Mouse (Mus musculus) limb, embryonic 14.5 days (tissue): ENCODE measurements around the gene Vipr1. TPM values are rescaled to one million over a fixed set of nuclear protein-coding genes. Genes with fewer than 3 reads are reported as not detected.

Experiments
- ATAC-seq: fragments of 200-750 bp; cut with Nextera tagmentation; 2 replicates; pipeline ENCODE4 v1.8.0; 2017; ENCODE audit warnings: low read depth, moderate number of reproducible peaks, moderate TSS enrichment; ENCODE audit not compliant: low FRiP score
- DNase-seq: peaks from one replicate; pipeline ENCODE4 v3.0.0-alpha.2; 2015; ENCODE audit warnings: low spot score
- H3K27ac ChIP-seq: fragments of 300-500 bp; sonication (generic); replicated peaks from 2 replicates; pipeline ENCODE4 v1.5.1; 2014; ENCODE audit warnings: low read depth, mild to moderate bottlenecking, low read length, moderate library complexity, mixed read lengths
- H3K27me3 ChIP-seq: fragments of 300-500 bp; sonication (generic); 2 replicates; pipeline ENCODE4 v1.6.1; 2014; ENCODE audit warnings: low read length, mixed read lengths; ENCODE audit not compliant: control insufficient read depth, insufficient read depth
- H3K36me3 ChIP-seq: fragments of 300-500 bp; sonication (generic); 2 replicates; pipeline ENCODE4 v1.6.1; 2014; ENCODE audit warnings: mild to moderate bottlenecking, low read length, moderate library complexity, mixed read lengths; ENCODE audit not compliant: control insufficient read depth, insufficient read depth
- H3K4me1 ChIP-seq: fragments of 300-500 bp; sonication (generic); 2 replicates; pipeline ENCODE4 v1.6.1; 2014; ENCODE audit warnings: antibody characterized with exemption, low read length, mixed read lengths; ENCODE audit not compliant: control insufficient read depth, insufficient read depth
- H3K4me2 ChIP-seq: fragments of 300-500 bp; sonication (generic); replicated peaks from 2 replicates; pipeline ENCODE4 v1.6.1; 2014; ENCODE audit warnings: low read depth, mild to moderate bottlenecking, low read length, moderate library complexity; ENCODE audit not compliant: severe bottlenecking
- H3K4me3 ChIP-seq: fragments of 300-500 bp; sonication (generic); replicated peaks from 2 replicates; pipeline ENCODE4 v1.5.1; 2014; ENCODE audit warnings: low read length
- H3K9ac ChIP-seq: fragments of 300-500 bp; sonication (generic); 2 replicates; pipeline ENCODE4 v1.6.1; 2014; ENCODE audit warnings: mild to moderate bottlenecking, low read depth, low read length, moderate library complexity; ENCODE audit not compliant: severe bottlenecking
- H3K9me3 ChIP-seq: fragments of 300-500 bp; sonication (generic); 2 replicates; pipeline ENCODE4 v1.6.1; 2016; ENCODE audit warnings: low read length; ENCODE audit not compliant: control insufficient read depth
- POLR2A ChIP-seq: fragments of 200-500 bp; IDR thresholded peaks from 2 replicates; pipeline ENCODE4 v1.8.0; 2012; ENCODE audit warnings: inconsistent platforms, mild to moderate bottlenecking, moderate library complexity, borderline replicate concordance; ENCODE audit not compliant: insufficient read depth, insufficient read length; ENCODE audit errors: extremely low read depth
- WGBS: fragments of 180-500 bp; shearing (Covaris S2); extraction: QIAGEN DNeasy Blood & Tissue Kit; methylation state at CpG from one replicate; pipeline ENCODE4 v1.1.7; 2014; 5-methylcytosine and 5-hydroxymethylcytosine counted together
- polyA plus RNA-seq, 2 experiments: library from polyadenylated mRNA; depleted of rRNA in 1 of 2; stranded (reverse) in 1 of 2; unstranded in 1 of 2; fragments of >200 nt; fragmentation: Nextera tagmentation in 1 of 2; extraction: Ambion mirVana in 1 of 2; gene quantifications; 2 replicates each; pipeline versions ENCODE4 v1.2.1 to v1.2.3; 2012 to 2014

Gene Vipr1
- polyA plus RNA-seq, 2 experiments = 0.45 to 0.47 TPM

DNA sequence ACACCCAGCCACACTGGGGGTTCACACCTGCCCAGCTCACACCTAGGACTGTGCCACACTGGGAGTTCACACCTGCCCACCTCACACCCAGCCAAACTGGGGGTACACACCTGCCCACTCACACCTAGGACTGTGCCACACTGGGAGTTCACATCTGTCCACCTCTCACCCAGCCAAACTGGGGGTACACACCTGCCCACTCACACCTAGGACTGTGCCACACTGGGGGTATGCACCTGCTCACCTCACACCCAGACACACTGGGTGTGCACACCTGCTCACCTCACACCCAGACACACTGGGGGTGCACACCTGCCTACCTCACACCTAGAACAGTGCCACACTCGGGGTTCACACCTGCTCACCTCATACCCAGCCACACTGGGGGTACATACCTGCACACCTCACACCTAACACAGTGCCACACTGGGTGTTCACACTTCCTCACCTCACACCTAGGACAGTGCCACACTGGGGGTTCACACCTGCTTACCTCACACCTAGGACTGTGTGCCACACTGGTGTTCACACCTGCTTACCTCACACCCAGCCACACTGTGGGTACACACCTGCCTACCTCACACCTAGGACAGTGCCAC is 35.9 kb upstream of the Vipr1 start:
- Histone ChIP-seq H3K36me3 (no peaks in the 10 kb centered on the region), H3K9ac (no peak overlapping the region), H3K27me3 (no peaks in the 10 kb centered on the region), H3K4me1 (no peaks in the 10 kb centered on the region), H3K4me3 (no peak overlapping the region), H3K27ac (no peak overlapping the region), H3K9me3 (no peaks in the 10 kb centered on the region), H3K4me2 (no peak overlapping the region)
- ATAC-seq (no peak), DNase-seq (no peak)
- no peak for TF ChIP-seq POLR2A
- 42% methylated on average over 1 of the region's 1 CpGs for WGBS

DNA sequence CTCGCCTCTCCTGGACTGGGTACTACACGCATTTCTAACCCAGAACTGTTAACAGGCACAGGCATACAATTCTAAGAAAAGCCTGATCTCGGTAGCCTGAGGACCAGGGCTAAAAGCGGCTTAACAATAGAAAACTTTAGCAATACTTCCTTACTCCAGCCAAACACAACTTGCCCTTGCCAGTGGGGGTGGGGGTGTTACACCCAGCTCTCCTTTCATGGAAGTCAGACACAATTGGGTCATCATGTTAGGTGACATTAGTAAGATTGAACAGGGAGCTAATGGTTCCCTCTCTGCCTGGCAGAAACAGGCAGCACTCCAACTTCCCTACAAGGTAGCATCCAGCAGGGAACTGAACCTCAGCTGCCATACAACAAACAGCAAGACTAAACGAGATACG is 33.1 kb upstream of the Vipr1 start:
- H3K36me3 ChIP-seq = no peaks in the 10 kb centered on the region
- ATAC-seq = no peak
- DNase-seq = no peak
- no peaks in the 10 kb centered on the region for H3K9me3 ChIP-seq
- no peaks in the 10 kb centered on the region for H3K27me3 ChIP-seq
- H3K4me1 ChIP-seq = no peaks in the 10 kb centered on the region
- WGBS = 71% methylated on average over 6 of the region's 6 CpGs
- TF ChIP-seq POLR2A = no peak
- no peak overlapping the region for H3K9ac ChIP-seq
- no peak overlapping the region for H3K4me3 ChIP-seq
- no peak overlapping the region for H3K27ac ChIP-seq
- no peak overlapping the region for H3K4me2 ChIP-seq

GRCm38 (mm10) chr9:121613192-121613591 is 29.3 kb upstream of the Vipr1 start:
- no peaks in the 10 kb centered on the region for H3K27me3 ChIP-seq
- DNase-seq (no peak), ATAC-seq (no peak)
- H3K4me3 ChIP-seq = no peak overlapping the region
- H3K9ac ChIP-seq = no peak overlapping the region
- no peak overlapping the region for H3K27ac ChIP-seq
- no peak for TF ChIP-seq POLR2A
- no peaks in the 10 kb centered on the region for H3K9me3 ChIP-seq
- H3K4me2 ChIP-seq = no peak overlapping the region
- no peaks in the 10 kb centered on the region for H3K36me3 ChIP-seq
- WGBS = 55% methylated on average over 5 of the region's 5 CpGs
- no peaks in the 10 kb centered on the region for H3K4me1 ChIP-seq

DNA sequence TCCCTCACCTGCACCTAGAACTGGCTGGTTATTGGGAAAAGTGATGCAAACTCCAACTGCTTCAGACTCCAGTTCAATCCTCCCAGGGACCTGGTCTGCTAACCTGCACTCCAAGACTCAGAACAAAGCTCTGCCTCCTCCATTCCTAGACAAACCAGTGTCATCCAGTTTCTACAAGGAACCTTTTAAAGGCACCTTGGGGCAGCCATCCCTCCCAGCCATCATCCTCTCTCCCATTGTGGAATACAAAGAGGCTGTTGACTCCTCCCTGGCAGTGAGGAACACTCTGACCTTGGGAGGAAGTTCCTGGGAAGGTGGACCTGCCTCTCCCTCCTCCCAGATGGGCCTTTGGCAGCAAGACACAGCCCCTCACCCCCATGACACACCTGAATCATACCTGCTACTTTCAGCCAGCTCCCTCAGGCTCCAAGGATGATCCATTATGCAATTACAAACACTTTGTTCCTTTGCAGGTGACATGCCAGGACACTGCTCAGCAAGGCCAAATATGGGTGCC is 28.2 kb upstream of the Vipr1 start:
- Histone ChIP-seq H3K4me3 (no peak overlapping the region), H3K27ac (no peak overlapping the region), H3K4me1 (0 out of 2 replicates have a peak, but pooled peaks cover 3% of the 10 kb centered on the region), H3K9me3 (no peaks in the 10 kb centered on the region), H3K9ac (no peak overlapping the region), H3K36me3 (no peaks in the 10 kb centered on the region), H3K4me2 (no peak overlapping the region), H3K27me3 (no peaks in the 10 kb centered on the region)
- TF ChIP-seq POLR2A = no peak
- ATAC-seq (no peak), DNase-seq (no peak)

DNA sequence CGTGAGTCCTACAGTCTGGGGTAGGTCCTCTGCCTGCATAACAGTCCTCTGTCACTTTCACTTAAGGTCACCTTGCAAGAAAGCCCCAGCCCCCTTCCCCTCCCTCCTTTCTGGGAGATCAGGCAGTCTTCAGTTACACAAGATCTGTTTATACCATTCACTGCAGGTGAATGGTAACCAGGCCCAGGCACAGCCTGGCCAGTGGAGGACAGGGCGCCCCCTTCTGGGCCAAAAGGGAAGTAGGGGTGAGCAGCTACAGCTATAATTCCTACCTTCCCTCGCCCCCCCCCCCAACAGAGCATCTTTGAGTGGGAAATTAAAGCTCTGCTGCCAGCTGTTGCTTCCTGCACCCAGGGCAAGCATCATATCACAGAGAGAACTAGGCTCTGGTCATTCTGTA is 26.0 kb upstream of the Vipr1 start:
- no peaks in the 10 kb centered on the region for H3K27me3 ChIP-seq
- H3K4me2 ChIP-seq = no peak overlapping the region
- no peak for DNase-seq
- H3K36me3 ChIP-seq = no peaks in the 10 kb centered on the region
- ATAC-seq = no peak
- no peak for TF ChIP-seq POLR2A
- no peak overlapping the region for H3K9ac ChIP-seq
- no peak overlapping the region for H3K4me3 ChIP-seq
- no peak overlapping the region for H3K27ac ChIP-seq
- H3K9me3 ChIP-seq = no peaks in the 10 kb centered on the region
- 61% methylated on average over 3 of the region's 3 CpGs for WGBS
- 0 out of 2 replicates have a peak, but pooled peaks cover 6% of the 10 kb centered on the region for H3K4me1 ChIP-seq
